Mouse (Mus musculus) spleen, postnatal 4 days (tissue): Measurements from ENCODE around the gene Nup107.
"Not testable (repeated sequence)": the region's sequence is repeated elsewhere in the genome, so short reads cannot be mapped to it uniquely, and the experiment has no call there.

Source experiments
- DNase-seq, 2 experiments: peaks; one replicate each; pipeline ENCODE4 v3.0.0; 2022; ENCODE audit warnings: low spot score in 2 of 2

Nup107 gene

GRCm38 (mm10) chr10:117765116-117765894, 27.2 kb downstream of the Nup107 start:
- DNase-seq, result no peak

- no peak for DNase-seq
Measured at GRCm38 (mm10) chr10:117764598-117764997, 27.9 kb downstream of the Nup107 start.

DNA sequence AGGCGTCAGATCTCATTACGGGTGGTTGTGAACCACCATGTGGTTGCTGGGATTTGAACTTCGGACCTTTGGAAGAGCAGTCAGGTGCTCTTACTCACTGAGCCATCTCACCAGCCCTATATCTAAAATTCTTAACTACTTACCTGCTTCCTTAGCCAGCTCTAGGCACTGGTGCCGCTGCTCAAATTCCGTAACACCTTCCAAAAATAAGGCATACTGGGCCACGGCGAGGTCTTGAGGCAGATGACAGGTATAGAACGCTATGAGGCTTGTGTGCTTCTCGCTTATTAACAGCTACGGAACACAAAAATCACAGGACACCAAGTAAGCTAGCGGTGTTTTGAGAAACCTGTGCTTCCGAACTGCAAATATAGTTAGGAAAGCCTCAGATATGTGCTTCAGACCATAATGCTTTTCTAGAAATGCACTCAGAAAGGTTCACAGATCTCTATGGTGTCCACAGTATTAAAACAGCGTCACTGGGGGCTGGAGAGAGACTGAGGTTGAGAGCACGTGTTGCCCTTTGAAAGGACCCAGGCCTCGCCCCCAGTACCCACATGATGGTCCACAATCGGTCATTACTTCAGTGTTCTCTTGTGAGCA, 28.8 kb downstream of the Nup107 start:
- no peak for DNase-seq

DNA sequence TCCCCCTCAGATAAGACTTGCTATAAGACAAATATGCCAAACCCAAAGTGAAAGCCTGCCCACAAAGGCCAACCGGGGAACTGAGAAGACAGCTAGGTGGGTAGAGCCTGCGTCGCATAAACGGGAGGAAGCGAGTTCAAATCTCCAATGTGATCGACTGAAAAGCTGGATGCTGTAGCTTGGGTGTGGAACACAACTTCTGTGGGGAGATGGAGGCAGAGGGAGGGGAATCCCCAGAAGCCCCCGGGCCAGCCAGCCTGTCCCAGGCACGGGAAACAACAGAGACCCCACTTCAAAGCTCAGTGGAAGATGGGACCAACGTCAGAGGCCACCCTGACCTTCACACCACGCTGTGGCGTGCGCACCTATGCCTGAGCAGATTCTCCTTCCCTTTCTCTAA, 29.5 kb downstream of the Nup107 start:
- no peak for DNase-seq

DNA sequence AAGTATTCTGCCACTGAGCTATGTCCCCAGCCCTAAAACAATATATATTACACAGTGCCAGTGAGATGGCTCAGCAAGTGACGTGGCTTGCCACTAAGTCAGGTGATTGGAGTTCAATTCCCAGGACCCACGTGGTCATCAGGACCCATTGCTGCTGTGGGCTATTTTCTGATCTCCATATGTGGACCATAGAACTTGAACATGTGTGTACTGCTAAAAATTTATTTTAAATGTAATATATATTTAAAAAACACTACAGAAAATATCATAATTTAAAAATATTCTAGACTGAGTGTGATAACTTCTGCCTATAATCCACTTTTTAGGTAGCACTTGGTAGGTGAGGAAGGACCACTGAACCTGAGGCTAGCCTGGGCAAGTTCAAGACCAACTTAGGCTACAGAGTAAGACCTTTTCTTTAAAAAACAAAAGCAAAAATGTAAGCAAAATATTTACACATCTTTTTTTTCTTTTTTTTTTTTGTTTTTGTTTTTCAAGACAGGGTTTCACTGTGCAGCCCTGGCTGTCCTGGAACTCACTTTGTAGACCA, 30.1 kb downstream of the Nup107 start:
- no peak for DNase-seq

DNA sequence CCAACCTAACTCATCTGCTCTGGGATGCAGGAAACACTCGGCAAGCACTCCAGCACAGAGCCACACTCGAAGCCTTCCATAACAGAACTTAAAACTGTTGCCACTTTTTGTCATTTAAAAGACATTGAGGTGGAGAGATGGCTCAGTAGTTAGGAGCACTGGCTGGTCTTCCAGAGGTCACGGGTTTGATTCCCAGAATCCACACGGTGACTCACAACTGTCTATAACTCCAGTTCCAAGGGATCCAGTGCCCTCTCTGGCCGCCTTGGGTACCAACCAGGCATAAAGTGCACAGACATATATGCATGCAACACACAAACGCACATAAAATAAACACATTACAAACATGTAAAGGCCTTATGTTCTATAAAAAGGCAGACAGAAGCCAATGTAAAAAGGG, 31.0 kb downstream of the Nup107 start:
- DNase-seq, result no peak

- no peak for DNase-seq
Measured at GRCm38 (mm10) chr10:117760831-117761335, 31.6 kb downstream of the Nup107 start.

GRCm38 (mm10) chr10:117759844-117760630, 32.5 kb downstream of the Nup107 start:
- no peak for DNase-seq

GRCm38 (mm10) chr10:117758749-117759727, 33.5 kb downstream of the Nup107 start:
- DNase-seq, result no peak

- DNase-seq, result not testable (repeated sequence)
Measured at GRCm38 (mm10) chr10:117758344-117758743, 34.2 kb downstream of the Nup107 start.

DNA sequence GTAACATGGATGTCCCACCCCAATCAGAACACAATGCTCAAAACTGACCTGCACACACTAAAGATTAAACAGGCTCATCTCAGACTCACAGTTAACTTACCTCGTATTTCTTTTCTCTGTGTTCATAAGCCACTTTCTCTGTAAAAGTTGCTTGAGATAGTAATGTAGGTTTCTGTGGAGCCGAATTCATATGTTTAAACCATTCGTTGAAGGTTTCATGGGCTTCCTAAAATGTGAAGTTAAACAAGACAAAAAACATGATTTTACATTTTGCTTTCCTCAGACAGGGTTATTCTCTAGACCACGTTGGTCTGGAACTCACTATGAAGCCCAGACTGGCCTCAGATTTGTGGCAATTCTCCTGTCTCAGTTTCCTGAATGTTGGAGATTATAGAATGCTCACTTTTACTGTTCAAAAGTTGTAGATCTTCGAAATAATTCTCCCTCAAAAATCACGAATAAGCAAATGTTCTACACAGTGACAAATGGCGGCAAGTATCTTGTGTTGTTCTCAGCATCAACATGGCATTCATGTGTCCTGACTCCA, 34.6 kb downstream of the Nup107 start:
- no peak for DNase-seq

GRCm38 (mm10) chr10:117757259-117757658, 35.2 kb downstream of the Nup107 start:
- no peak for DNase-seq

GRCm38 (mm10) chr10:117756784-117757183, 35.7 kb downstream of the Nup107 start:
- DNase-seq, result no peak

- no peak for DNase-seq
Measured at GRCm38 (mm10) chr10:117755799-117756467, 36.6 kb downstream of the Nup107 start.

DNA sequence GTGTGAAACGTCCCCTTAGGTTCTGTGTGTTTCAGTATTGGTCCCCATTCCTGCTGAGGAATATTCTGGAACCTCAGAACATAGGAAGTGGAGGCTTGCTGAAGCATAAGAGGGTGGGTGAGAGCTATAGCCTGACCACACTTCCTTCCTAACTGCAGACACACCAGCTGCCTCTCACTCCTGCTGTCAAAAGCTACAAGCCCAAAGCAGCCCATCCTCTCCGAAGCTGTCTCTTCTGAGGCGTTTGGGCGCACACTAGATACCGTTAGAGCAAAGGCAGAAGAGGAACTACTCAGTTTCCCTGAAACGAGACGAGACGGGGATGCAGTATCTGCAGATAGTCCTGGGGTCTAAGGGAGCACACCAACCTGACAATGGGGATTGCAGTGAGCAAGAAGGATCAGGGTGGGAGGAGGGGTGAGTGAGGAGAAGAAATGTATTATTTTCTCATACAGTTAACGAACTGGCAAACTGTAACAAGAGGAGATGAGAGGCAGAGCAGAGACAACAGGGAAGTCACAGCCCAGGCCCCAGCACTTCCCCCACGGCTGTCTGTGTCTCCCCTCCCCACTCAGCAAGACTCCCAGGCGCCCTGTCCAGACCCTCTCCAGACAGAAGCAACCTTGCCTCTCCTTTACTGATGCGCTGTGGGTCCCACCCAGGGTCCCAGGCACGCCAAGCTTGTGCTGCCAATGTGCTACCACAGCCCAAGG, 37.3 kb downstream of the Nup107 start:
- peak in 1 of 2 experiments; percentile 31 for DNase-seq

GRCm38 (mm10) chr10:117754609-117754940, 37.9 kb downstream of the Nup107 start:
- DNase-seq, result no peak

- no peak for DNase-seq
Measured at GRCm38 (mm10) chr10:117753711-117754608, 38.5 kb downstream of the Nup107 start.

- no peak for DNase-seq
Measured at GRCm38 (mm10) chr10:117752851-117753647, 39.5 kb downstream of the Nup107 start.
